Mouse (Mus musculus) limb, embryonic 12.5 days (tissue): ENCODE measurements around the gene Pde4dip. TPM values are rescaled to one million over a fixed set of nuclear protein-coding genes. Genes with fewer than 3 reads are reported as not detected.

ENCODE experiments used
- ATAC-seq: fragments of 200-750 bp; cut with Nextera tagmentation; 2 replicates; pipeline ENCODE4 v1.8.0; 2017; ENCODE audit warnings: low read depth, moderate TSS enrichment; ENCODE audit not compliant: insufficient number of reproducible peaks, insufficient read depth, low FRiP score, low TSS enrichment
- H3K27ac ChIP-seq: fragments of 300-500 bp; sonication (generic); 2 replicates; pipeline ENCODE4 v1.5.1; 2016; ENCODE audit warnings: mild to moderate bottlenecking, moderate library complexity
- H3K27me3 ChIP-seq: fragments of 300-500 bp; sonication (generic); 2 replicates; pipeline ENCODE4 v1.6.1; 2016; ENCODE audit warnings: mild to moderate bottlenecking, moderate library complexity
- H3K36me3 ChIP-seq: fragments of 300-500 bp; sonication (generic); 2 replicates; pipeline ENCODE4 v1.6.1; 2016; ENCODE audit warnings: mild to moderate bottlenecking, moderate library complexity
- H3K4me1 ChIP-seq: fragments of 300-500 bp; sonication (generic); replicated peaks from 2 replicates; pipeline ENCODE4 v1.6.1; 2016
- H3K4me2 ChIP-seq: fragments of 300-500 bp; sonication (generic); 2 replicates; pipeline ENCODE4 v1.6.1; 2016; ENCODE audit warnings: mild to moderate bottlenecking, moderate library complexity
- H3K4me3 ChIP-seq: fragments of 300-500 bp; sonication (generic); replicated peaks from 2 replicates; pipeline ENCODE4 v1.5.1; 2016; ENCODE audit warnings: mild to moderate bottlenecking
- H3K9ac ChIP-seq: fragments of 300-500 bp; sonication (generic); replicated peaks from 2 replicates; pipeline ENCODE4 v1.6.1; 2016; ENCODE audit warnings: mild to moderate bottlenecking, moderate library complexity
- H3K9me3 ChIP-seq: fragments of 300-500 bp; sonication (generic); 2 replicates; pipeline ENCODE4 v1.6.1; 2016; ENCODE audit warnings: mild to moderate bottlenecking, moderate library complexity
- WGBS: fragments of 180-500 bp; shearing (Covaris S2); methylation state at CpG from one replicate; pipeline ENCODE4 v1.1.7; 2016; 5-methylcytosine and 5-hydroxymethylcytosine counted together
- polyA plus RNA-seq: library from polyadenylated mRNA; unstranded; fragments of >200 nt; fragmentation: Nextera tagmentation; extraction: Ambion mirVana; gene quantifications from 2 replicates; pipeline ENCODE4 v1.2.1, GENCODE M21; 2016

The Pde4dip gene
- polyA plus RNA-seq, 1 experiment from 2014 or later: 31.9 TPM

DNA sequence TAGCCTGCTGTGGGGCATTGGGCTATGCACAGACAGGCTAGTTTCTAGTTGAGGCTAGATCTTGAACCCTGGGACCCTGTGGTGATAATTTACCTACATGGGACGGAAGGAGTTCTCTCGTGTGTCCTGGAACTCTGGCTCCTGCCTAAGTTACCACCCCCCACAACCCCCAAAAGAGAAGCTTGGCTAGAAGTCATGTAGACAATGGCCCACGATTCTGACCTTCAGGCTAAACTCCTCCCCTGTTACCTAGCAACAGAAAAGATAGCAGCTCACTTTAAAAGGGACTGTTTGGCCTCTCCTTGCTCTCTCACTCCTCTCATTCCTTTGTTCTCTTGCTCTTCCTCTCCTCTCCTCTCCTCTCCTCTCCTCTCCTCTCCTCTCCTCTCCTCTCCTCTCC is 69.5 kb downstream of the Pde4dip start:
- peaks cover 13% of the 10 kb centered on the region for H3K27me3 ChIP-seq
- peaks cover 9% of the 10 kb centered on the region for H3K4me1 ChIP-seq
- H3K4me2 ChIP-seq: no peak overlapping the region
- ATAC-seq: no peak
- H3K4me3 ChIP-seq: no peak overlapping the region
- H3K9me3 ChIP-seq: no peaks in the 10 kb centered on the region
- 65% methylated on average over 3 of the region's 3 CpGs for WGBS
- H3K27ac ChIP-seq: no peak overlapping the region
- no peak overlapping the region for H3K9ac ChIP-seq
- H3K36me3 ChIP-seq: no peaks in the 10 kb centered on the region

- Histone ChIP-seq H3K4me3 (no peak overlapping the region), H3K9me3 (no peaks in the 10 kb centered on the region), H3K27me3 (peaks cover 8% of the 10 kb centered on the region), H3K27ac (no peak overlapping the region), H3K9ac (no peak overlapping the region), H3K4me2 (no peak overlapping the region), H3K36me3 (no peaks in the 10 kb centered on the region), H3K4me1 (0 out of 2 replicates have a peak, but pooled peaks cover 5% of the 10 kb centered on the region)
- WGBS: 82% methylated on average over 1 of the region's 1 CpGs
- ATAC-seq: no peak
Observed at GRCm38 (mm10) chr3:97818383-97818982, 70.0 kb downstream of the Pde4dip start.

- WGBS: 20% methylated on average over 7 of the region's 7 CpGs
- peak; percentile 63 for ATAC-seq
- H3K27me3 ChIP-seq: no peaks in the 10 kb centered on the region
- peak overlapping the region; percentile 35 for H3K4me2 ChIP-seq
- H3K9ac ChIP-seq: no peak overlapping the region
- H3K36me3 ChIP-seq: no peaks in the 10 kb centered on the region
- peak overlapping the region; percentile 75; the same call in 1 of the 2 replicates for H3K27ac ChIP-seq
- H3K9me3 ChIP-seq: no peaks in the 10 kb centered on the region
- no peak overlapping the region for H3K4me3 ChIP-seq
- H3K4me1 ChIP-seq: peaks cover 16% of the 10 kb centered on the region
Observed at GRCm38 (mm10) chr3:97811651-97812399, 76.7 kb downstream of the Pde4dip start.

DNA sequence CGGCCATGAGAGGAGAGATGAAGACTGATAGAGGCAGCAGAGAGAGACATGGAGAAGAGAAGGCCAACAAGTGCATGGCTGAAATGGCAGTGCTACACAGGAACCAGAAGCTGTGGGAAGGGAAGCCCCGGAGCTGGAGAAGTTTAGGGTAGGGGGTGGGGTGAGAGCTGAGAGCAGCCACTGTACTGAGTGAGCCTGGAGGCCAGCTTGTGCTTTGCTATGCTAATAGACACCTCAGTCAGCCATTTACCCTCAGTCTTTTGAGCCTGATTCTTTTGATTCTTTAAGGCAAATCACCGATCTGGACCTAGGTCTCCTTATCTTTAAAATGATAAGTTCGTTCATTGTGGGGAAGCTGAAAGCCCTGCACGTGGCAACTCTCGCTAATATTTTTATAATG is 77.3 kb downstream of the Pde4dip start:
- ATAC-seq: no peak
- Histone ChIP-seq H3K36me3 (no peaks in the 10 kb centered on the region), H3K4me1 (peaks cover 16% of the 10 kb centered on the region), H3K27ac (peak overlapping the region; percentile 75; the same call in 1 of the 2 replicates), H3K4me3 (no peak overlapping the region), H3K9ac (no peak overlapping the region), H3K4me2 (peak overlapping the region; percentile 35), H3K27me3 (no peaks in the 10 kb centered on the region), H3K9me3 (no peaks in the 10 kb centered on the region)
- WGBS: 23% methylated on average over 6 of the region's 6 CpGs

GRCm38 (mm10) chr3:97810334-97810733 is 78.2 kb downstream of the Pde4dip start:
- ATAC-seq: no peak
- 100% methylated on average over 2 of the region's 2 CpGs for WGBS
- no peak overlapping the region for H3K4me3 ChIP-seq
- no peak overlapping the region for H3K27ac ChIP-seq
- peaks cover 16% of the 10 kb centered on the region for H3K4me1 ChIP-seq
- H3K4me2 ChIP-seq: no peak overlapping the region
- H3K9ac ChIP-seq: no peak overlapping the region
- H3K9me3 ChIP-seq: no peaks in the 10 kb centered on the region
- no peaks in the 10 kb centered on the region for H3K27me3 ChIP-seq
- no peaks in the 10 kb centered on the region for H3K36me3 ChIP-seq

- H3K36me3 ChIP-seq: no peaks in the 10 kb centered on the region
- ATAC-seq: no peak
- H3K4me2 ChIP-seq: no peak overlapping the region
- no peaks in the 10 kb centered on the region for H3K27me3 ChIP-seq
- H3K9me3 ChIP-seq: no peaks in the 10 kb centered on the region
- H3K9ac ChIP-seq: no peak overlapping the region
- H3K27ac ChIP-seq: no peak overlapping the region
- H3K4me1 ChIP-seq: 0 out of 2 replicates have a peak, but pooled peaks cover 8% of the 10 kb centered on the region
- no peak overlapping the region for H3K4me3 ChIP-seq
- WGBS: 90% methylated on average over 2 of the region's 2 CpGs
Observed at GRCm38 (mm10) chr3:97805559-97805958, 82.9 kb downstream of the Pde4dip start.

GRCm38 (mm10) chr3:97803675-97804074 is 84.8 kb downstream of the Pde4dip start:
- Histone ChIP-seq H3K9me3 (no peaks in the 10 kb centered on the region), H3K4me3 (no peak overlapping the region), H3K4me2 (no peak overlapping the region), H3K4me1 (0 out of 2 replicates have a peak, but pooled peaks cover 8% of the 10 kb centered on the region), H3K27me3 (no peaks in the 10 kb centered on the region), H3K36me3 (no peaks in the 10 kb centered on the region), H3K27ac (no peak overlapping the region), H3K9ac (no peak overlapping the region)
- 24% methylated on average over 3 of the region's 3 CpGs for WGBS
- ATAC-seq: no peak

DNA sequence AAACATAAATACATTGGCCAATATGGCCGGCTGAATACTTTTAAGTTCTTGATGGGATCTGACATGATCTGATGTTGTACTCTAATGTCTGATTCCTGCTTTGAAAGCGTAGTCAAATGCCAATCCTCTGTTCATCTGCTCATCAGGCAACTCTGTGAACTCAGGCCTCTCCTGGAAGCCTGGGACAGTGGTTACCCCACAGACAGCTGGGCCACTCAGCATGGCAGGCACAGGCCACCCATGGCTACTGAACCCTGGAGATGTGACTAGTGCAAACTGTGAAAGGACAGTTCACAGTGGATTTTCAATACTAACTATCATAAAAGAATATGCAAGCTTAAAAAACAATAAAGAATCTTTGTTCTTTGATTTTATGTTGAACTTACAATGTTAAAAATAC is 85.6 kb downstream of the Pde4dip start:
- Histone ChIP-seq H3K4me1 (0 out of 2 replicates have a peak, but pooled peaks cover 8% of the 10 kb centered on the region), H3K27me3 (no peaks in the 10 kb centered on the region), H3K4me3 (no peak overlapping the region), H3K27ac (peak overlapping the region; percentile 35; the same call in 1 of the 2 replicates), H3K9ac (no peak overlapping the region), H3K36me3 (no peaks in the 10 kb centered on the region), H3K9me3 (no peaks in the 10 kb centered on the region), H3K4me2 (no peak overlapping the region)
- ATAC-seq: no peak
- 82% methylated on average over 2 of the region's 2 CpGs for WGBS

DNA sequence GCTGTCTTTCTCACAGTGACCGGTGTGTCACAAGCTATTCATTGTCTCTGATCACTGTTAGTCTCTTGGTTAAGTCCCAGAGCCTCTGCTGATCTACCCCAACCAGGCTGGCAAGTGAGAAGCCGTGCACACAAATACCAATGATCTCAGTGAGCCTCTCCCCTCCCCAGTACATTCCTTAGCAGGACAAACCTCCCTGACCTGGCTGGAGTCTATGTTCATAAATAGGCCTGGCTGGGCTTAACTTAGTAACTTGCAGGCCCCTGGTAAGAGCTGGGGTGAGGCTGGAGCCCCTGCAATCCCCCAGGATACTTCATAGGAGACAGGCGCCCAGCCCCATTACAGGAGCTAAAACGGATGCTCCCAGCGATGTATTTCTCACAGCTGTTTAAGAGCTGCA is 86.2 kb downstream of the Pde4dip start:
- H3K27me3 ChIP-seq: no peaks in the 10 kb centered on the region
- 71% methylated on average over 5 of the region's 5 CpGs for whole genome bisulfite sequencing
- H3K36me3 ChIP-seq: no peaks in the 10 kb centered on the region
- H3K9ac ChIP-seq: no peak overlapping the region
- H3K27ac ChIP-seq: no peak overlapping the region
- no peak overlapping the region for H3K4me3 ChIP-seq
- no peaks in the 10 kb centered on the region for H3K9me3 ChIP-seq
- ATAC-seq: no peak
- H3K4me1 ChIP-seq: 0 out of 2 replicates have a peak, but pooled peaks cover 8% of the 10 kb centered on the region
- H3K4me2 ChIP-seq: no peak overlapping the region

- H3K4me3 ChIP-seq: no peak overlapping the region
- H3K9me3 ChIP-seq: no peaks in the 10 kb centered on the region
- no peak overlapping the region for H3K27ac ChIP-seq
- WGBS: 64% methylated on average over 3 of the region's 3 CpGs
- no peaks in the 10 kb centered on the region for H3K36me3 ChIP-seq
- no peak overlapping the region for H3K4me2 ChIP-seq
- H3K27me3 ChIP-seq: no peaks in the 10 kb centered on the region
- no peak for ATAC-seq
- H3K9ac ChIP-seq: no peak overlapping the region
- H3K4me1 ChIP-seq: 0 out of 2 replicates have a peak, but pooled peaks cover 8% of the 10 kb centered on the region
Observed at GRCm38 (mm10) chr3:97801178-97801699, 87.3 kb downstream of the Pde4dip start.

DNA sequence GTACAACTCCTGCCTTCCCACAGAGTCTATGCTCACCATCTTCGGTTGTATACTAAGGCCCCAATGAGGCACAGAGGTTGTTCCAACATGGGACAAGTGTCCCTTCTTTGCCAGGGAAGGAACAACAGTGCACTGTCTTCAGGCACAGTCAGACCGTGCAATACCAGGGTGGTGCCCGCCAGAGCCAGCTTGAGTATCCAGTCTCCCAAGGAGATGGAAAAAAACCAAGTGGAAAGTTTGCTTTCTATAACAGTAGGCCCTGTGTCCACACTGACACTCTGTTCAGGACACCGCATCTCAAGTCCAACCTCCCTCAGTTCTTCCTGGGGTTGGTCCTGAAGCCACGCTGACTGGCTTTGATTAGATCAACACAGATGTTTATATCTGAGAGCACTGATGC is 87.8 kb downstream of the Pde4dip start:
- no peak overlapping the region for H3K4me3 ChIP-seq
- no peak overlapping the region for H3K9ac ChIP-seq
- H3K27ac ChIP-seq: no peak overlapping the region
- 0 out of 2 replicates have a peak, but pooled peaks cover 8% of the 10 kb centered on the region for H3K4me1 ChIP-seq
- no peaks in the 10 kb centered on the region for H3K9me3 ChIP-seq
- 83% methylated on average over 5 of the region's 5 CpGs for WGBS
- no peak overlapping the region for H3K4me2 ChIP-seq
- no peaks in the 10 kb centered on the region for H3K36me3 ChIP-seq
- H3K27me3 ChIP-seq: no peaks in the 10 kb centered on the region
- ATAC-seq: no peak
